Mouse (Mus musculus) cortical plate, adult 2 months (tissue): ENCODE results near the gene Slc7a7.

Source experiments
- CTCF ChIP-seq: fragments of 200-500 bp; IDR thresholded peaks from 2 replicates; pipeline ENCODE4 v1.5.1; 2011; ENCODE audit warnings: mild to moderate bottlenecking, control low read depth, low read length; ENCODE audit not compliant: insufficient read depth; ENCODE audit errors: extremely low read depth
- POLR2A ChIP-seq: fragments of 200-500 bp; IDR thresholded peaks from 2 replicates; pipeline ENCODE4 v1.6.1; 2011; ENCODE audit warnings: mild to moderate bottlenecking, low read length, control low read depth; ENCODE audit not compliant: insufficient read depth; ENCODE audit errors: extremely low read depth

GRCm38 (mm10) chr14:54366581-54366980 lies 51.0 kb downstream of the Slc7a7 start:
- no peak for TF ChIP-seq POLR2A
- TF ChIP-seq CTCF, result no peak
